Mouse (Mus musculus) ES-Bruce4 (cell line): ENCODE measurements around the gene Serp1. TPM values are rescaled to one million over a fixed set of nuclear protein-coding genes. Genes with fewer than 3 reads are reported as not detected.

Experiments
- H3K27ac ChIP-seq: 2 replicates; pipeline ENCODE4 v1.5.1; 2012; ENCODE audit warnings: low read length, inconsistent platforms; ENCODE audit not compliant: insufficient read depth
- H3K27me3 ChIP-seq: 2 replicates; pipeline ENCODE4 v1.6.1; 2012; ENCODE audit warnings: mild to moderate bottlenecking, low read length, inconsistent platforms; ENCODE audit not compliant: control insufficient read depth, poor library complexity, insufficient read depth, severe bottlenecking
- H3K36me3 ChIP-seq: 2 replicates; pipeline ENCODE4 v1.6.1; 2012; ENCODE audit warnings: inconsistent platforms, mild to moderate bottlenecking, low read length, moderate library complexity; ENCODE audit not compliant: control insufficient read depth, poor library complexity, insufficient read depth, severe bottlenecking
- H3K4me1 ChIP-seq: one replicate; pipeline ENCODE4 v1.8.1; 2011; ENCODE audit warnings: low read length; ENCODE audit not compliant: control insufficient read depth, insufficient read depth
- H3K4me3 ChIP-seq: 2 replicates; pipeline ENCODE4 v1.5.1; 2011; ENCODE audit warnings: low read depth, mild to moderate bottlenecking, low read length
- H3K9ac ChIP-seq: 2 replicates; pipeline ENCODE4 v1.6.1; 2012; ENCODE audit warnings: low read depth, mild to moderate bottlenecking, inconsistent platforms; ENCODE audit not compliant: poor library complexity, severe bottlenecking
- H3K9me3 ChIP-seq: replicated peaks from 2 replicates; pipeline ENCODE4 v1.6.1; 2012; ENCODE audit warnings: mild to moderate bottlenecking, low read length, inconsistent platforms; ENCODE audit not compliant: control insufficient read depth, poor library complexity, insufficient read depth, severe bottlenecking
- CTCF ChIP-seq: IDR thresholded peaks from one replicate; pipeline ENCODE4 v1.8.1; 2011; ENCODE audit warnings: low read depth, low read length
- EP300 ChIP-seq: IDR thresholded peaks from 2 replicates; pipeline ENCODE4 v1.6.1; 2011; ENCODE audit warnings: low read depth, low read length; ENCODE audit not compliant: insufficient read depth
- POLR2A ChIP-seq: IDR thresholded peaks from one replicate; pipeline ENCODE4 v1.8.1; 2011; ENCODE audit warnings: low read length; ENCODE audit not compliant: insufficient read depth
- polyA plus RNA-seq: library from polyadenylated mRNA; stranded (reverse); fragments of >200 nt; gene quantifications from 2 replicates; pipeline ENCODE4 v1.2.4, GENCODE M21; 2011; ENCODE audit warnings: low read depth; ENCODE audit not compliant: missing spikeins, insufficient read depth, insufficient read length

Serp1 gene
- polyA plus RNA-seq: 47.4 and 48.0 TPM in 2 replicates

- peak within 1 kb of the TSS; percentile 81 for H3K4me3 ChIP-seq
Measured at GRCm38 (mm10) chr3:58525652-58526407, at the start of gene Serp1, which contains the start of gene Eif2a. Serp1 (minus strand) TSS chr3:58525892. Eif2a (plus strand) TSS chr3:58525821.

GRCm38 (mm10) chr3:58570821-58571220 is 45.1 kb upstream of the Serp1 start:
- Histone ChIP-seq H3K9me3 (peaks cover 28% of the 10 kb centered on the region), H3K4me1 (no peaks in the 10 kb centered on the region), H3K27ac (peak overlapping the region; percentile 89), H3K4me3 (no peak overlapping the region), H3K27me3 (no peaks in the 10 kb centered on the region), H3K9ac (no peak overlapping the region), H3K36me3 (no peaks in the 10 kb centered on the region)
- TF ChIP-seq POLR2A (no peak), EP300 (no peak), CTCF (no peak)

More at GRCm38 (mm10) chr3:58525652-58526407, at the start of gene Serp1, which contains the start of gene Eif2a:
- H3K9ac ChIP-seq: peak within 1 kb of the TSS; percentile 90
- peak within 1 kb of the TSS; percentile 90 for H3K27ac ChIP-seq
- H3K4me1 ChIP-seq: no peaks in the 10 kb centered on the region
- H3K27me3 ChIP-seq: no peaks in the 10 kb centered on the region
- H3K36me3 ChIP-seq: peaks cover 27% of the 10 kb centered on the region
- TF ChIP-seq POLR2A (peak; percentile 59), EP300 (no peak), CTCF (no peak)
- H3K9me3 ChIP-seq: no peaks in the 10 kb centered on the region

GRCm38 (mm10) chr3:58561437-58561836 is 35.7 kb upstream of the Serp1 start:
- Histone ChIP-seq H3K4me1 (no peaks in the 10 kb centered on the region), H3K4me3 (no peak overlapping the region), H3K27me3 (no peaks in the 10 kb centered on the region), H3K27ac (peak overlapping the region; percentile 93), H3K36me3 (no peaks in the 10 kb centered on the region), H3K9ac (no peak overlapping the region), H3K9me3 (peaks cover 36% of the 10 kb centered on the region)
- TF ChIP-seq CTCF (no peak), EP300 (no peak), POLR2A (no peak)

GRCm38 (mm10) chr3:58559887-58560286 is 34.2 kb upstream of the Serp1 start:
- no peak for TF ChIP-seq EP300
- no peak for TF ChIP-seq POLR2A
- no peak for TF ChIP-seq CTCF
- Histone ChIP-seq H3K27me3 (no peaks in the 10 kb centered on the region), H3K36me3 (no peaks in the 10 kb centered on the region; the same call in 1 of the 2 replicates), H3K9me3 (peaks cover 25% of the 10 kb centered on the region), H3K9ac (no peak overlapping the region), H3K4me1 (peaks cover 3% of the 10 kb centered on the region), H3K27ac (no peak overlapping the region), H3K4me3 (no peak overlapping the region)

GRCm38 (mm10) chr3:58556649-58557048 is 31.0 kb upstream of the Serp1 start:
- Histone ChIP-seq H3K27me3 (no peaks in the 10 kb centered on the region), H3K36me3 (peaks cover 11% of the 10 kb centered on the region), H3K4me3 (no peak overlapping the region), H3K9me3 (no peaks in the 10 kb centered on the region), H3K9ac (no peak overlapping the region), H3K27ac (peak overlapping the region; percentile 90), H3K4me1 (peaks cover 3% of the 10 kb centered on the region)
- TF ChIP-seq EP300 (peak; percentile 69; the same call in 1 of the 2 replicates), POLR2A (no peak), CTCF (no peak)
